Mouse (Mus musculus) cerebellum, adult 18-20 months (tissue): Measurements from ENCODE around the gene Hbq1b.
A peak's percentile ranks its signal among the peaks of the same experiment; 100 is the strongest.
"Not testable (repeated sequence)": the region's sequence is repeated elsewhere in the genome, so short reads cannot be mapped to it uniquely, and the experiment has no call there.

Experiments
- DNase-seq, 2 experiments: peaks; one replicate each; pipeline ENCODE4 v3.0.0; 2021

Gene Hbq1b

GRCm38 (mm10) chr11:32267964-32268363 lies 18.8 kb upstream of the Hbq1b start:
- peak in 1 of 2 experiments; percentile 22 for DNase-seq

DNA sequence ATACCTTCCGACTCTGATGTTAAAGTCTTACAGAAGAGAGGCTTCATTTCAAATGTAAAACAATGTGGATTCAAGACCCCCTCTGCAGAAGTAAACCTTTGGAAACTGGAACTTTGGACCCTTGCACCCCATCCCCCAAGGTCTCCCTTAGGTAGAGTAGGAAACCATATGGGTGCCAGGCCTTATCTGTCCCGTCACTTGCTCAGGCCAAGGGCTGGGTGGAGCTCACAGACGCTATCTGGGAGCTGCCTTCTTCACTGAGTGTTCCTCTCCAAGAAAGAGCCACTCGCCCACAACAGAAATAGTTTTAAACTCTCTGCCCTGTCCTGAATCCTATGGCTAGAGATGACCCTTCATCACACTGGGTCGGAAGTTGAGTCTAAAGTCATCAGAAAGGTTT lies 17.8 kb upstream of the Hbq1b start:
- DNase-seq: no peak

GRCm38 (mm10) chr11:32271178-32271577 lies 15.6 kb upstream of the Hbq1b start:
- no peak for DNase-seq

DNA sequence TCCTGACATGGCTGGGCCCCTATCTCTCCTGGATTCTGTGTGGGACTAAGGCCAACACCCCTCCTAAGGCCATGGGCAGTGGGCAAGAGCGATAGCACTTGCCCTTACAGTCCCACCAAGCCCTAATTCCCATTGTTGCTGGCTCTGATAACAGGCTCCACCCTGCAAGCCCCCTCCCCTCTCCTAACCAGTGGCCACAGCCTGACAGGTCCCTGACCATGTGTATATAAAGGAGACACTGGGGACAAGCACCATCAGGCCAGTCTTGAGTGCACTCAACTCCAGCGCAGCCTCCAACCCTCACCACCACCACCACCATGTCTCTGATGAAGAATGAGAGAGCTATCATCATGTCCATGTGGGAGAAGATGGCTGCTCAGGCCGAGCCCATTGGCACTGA lies 10.4 kb upstream of the Hbq1b start, which contains the start of gene Hba-x:
Gene Hba-x (plus strand): TSS at position 54 of the 400 bp plus-strand sequence.
- no peak for DNase-seq

DNA sequence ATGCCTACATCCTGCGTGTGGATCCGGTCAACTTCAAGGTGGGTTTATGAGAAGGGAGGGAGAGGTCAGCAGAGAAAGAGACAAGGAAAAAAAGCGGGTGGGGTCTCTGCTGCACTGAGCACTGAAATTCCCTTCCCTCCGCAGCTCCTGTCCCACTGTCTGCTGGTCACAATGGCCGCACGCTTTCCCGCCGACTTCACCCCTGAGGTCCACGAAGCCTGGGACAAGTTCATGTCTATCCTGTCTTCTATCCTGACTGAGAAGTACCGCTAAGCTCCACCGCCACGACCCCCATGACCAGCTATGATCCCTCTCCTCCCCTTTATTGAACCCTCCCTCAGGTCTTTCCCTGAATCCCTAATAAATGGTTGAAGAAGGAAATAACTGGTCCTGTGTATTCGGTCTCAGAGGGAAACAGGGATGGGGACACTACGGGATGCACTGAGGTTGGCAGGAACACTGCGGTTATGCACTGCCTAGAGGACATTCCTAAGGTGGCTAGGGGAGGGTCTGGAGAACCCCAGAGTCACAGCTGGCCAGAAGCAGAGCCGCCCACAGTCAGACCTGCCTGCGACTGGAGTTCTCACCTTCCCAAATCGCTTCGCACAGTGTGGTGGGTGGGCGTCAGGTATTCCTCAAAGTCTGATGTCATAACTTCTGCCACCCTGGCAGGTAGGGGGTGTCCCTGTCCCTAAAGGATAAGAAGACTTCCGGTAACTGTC lies 8.9 kb upstream of the Hbq1b start:
- no peak for DNase-seq

DNA sequence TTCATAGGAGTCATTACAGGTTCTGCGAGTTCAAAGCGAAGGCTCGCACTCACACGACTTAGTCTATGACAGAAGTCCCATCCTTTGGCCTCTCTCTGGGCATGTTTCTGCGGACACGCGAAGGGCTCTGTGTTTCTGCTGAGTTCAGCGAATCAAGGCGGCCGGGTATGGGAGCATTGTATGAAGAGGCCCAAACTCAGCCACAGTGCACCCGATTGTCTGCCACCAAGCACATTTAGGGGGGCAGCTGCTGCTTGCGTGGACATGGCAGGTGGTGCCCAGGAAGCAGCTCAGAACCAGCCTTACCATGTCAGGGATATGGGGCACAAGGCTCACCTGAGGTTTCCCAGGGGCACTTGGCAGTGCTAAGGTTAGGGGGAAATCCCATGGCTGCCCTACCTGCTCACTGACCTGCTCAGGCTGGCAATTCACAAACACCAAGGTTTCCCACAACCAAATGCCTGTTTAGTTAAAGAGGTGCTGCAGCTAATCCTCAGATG lies 8.3 kb upstream of the Hbq1b start:
- DNase-seq: no peak

DNA sequence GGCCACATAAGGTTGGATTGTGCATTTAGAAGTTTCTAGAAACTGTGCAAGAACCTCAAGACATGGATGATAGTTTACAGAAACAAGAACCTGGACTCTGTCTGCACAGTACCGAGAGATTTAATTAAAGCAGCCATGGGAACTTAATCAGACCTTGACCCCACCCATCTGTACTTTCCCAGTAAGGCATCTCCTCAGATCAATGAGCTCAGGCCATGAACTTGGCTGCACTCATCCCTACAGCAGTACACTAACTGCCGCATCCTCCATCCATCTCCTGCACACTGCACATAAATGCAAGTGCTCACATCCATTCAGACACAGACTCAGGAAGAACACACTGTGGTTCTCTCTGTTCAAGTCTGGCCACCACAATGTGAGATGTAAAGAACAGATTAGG lies 6.1 kb upstream of the Hbq1b start:
- DNase-seq: no peak

DNA sequence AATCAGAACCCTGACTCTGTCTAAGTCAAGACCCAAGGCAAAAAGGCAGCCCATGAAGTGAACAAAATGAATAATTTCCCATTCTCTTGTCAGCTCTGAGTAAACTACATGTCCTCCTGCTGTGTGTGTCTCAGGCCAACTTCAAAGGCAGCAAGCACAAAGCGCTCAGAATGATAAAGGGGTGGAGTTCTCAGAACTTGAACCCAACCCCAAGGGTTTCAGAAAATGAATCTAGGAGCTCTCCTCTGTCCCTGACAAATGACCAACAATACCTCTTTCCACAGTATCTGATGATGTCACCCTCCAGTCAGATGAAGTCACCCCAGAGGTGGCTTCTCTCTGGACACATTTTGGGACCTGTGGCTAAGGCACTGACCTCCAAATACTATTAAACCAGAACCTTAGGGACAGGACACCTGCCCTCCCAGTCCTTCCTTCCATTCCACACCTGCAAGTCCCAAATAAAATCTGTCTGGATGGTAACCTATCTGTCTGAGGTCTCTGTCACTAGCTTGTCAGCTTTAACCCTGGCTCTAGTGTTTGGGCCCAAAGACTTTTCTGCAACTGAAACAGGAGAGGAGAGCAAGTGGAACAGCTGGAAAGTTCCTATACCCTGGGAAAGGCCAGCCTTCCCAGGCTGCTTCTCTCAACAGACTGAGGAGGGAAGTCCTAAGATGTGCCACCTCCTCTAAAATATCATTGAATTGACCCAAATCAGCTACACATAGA lies 5.2 kb upstream of the Hbq1b start:
- DNase-seq: no peak

- DNase-seq: not testable (repeated sequence)
Measured at GRCm38 (mm10) chr11:32283091-32283777, 3.5 kb upstream of the Hbq1b start, which contains the start of gene Hba-a1. Gene Hba-a1 (plus strand): TSS chr11:32283511.

DNA sequence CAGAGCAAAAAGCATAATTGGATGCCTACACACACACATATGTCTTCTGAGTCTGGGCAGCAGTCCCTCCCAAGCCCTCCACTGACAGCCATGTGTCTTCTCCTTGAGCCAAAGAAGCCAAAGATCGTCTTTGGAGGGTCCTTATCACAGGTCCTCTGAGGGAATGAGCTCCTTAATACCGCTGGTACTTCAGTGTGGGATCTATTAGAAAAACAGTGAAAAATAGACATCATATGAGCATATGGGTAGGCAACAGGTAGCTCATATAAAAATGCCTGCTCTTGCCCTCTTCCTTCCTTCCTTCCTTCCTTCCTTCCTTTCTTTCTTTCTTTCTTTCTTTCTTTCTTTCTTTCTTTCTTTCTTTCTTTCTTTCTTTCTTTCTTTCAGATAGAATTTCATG lies 2.2 kb upstream of the Hbq1b start:
- DNase-seq: not testable (repeated sequence)

GRCm38 (mm10) chr11:32285031-32285775 lies 1.6 kb upstream of the Hbq1b start:
- no peak for DNase-seq

GRCm38 (mm10) chr11:32285887-32286286 lies 878 bp upstream of the Hbq1b start:
- not testable (repeated sequence) for DNase-seq

GRCm38 (mm10) chr11:32287493-32287825 lies 694 bp downstream of the Hbq1b start:
- no peak for DNase-seq

- DNase-seq: not testable (repeated sequence)
Measured at GRCm38 (mm10) chr11:32292819-32293218, 6.1 kb downstream of the Hbq1b start.

GRCm38 (mm10) chr11:32293479-32293878 lies 6.7 kb downstream of the Hbq1b start:
- not testable (repeated sequence) for DNase-seq

DNA sequence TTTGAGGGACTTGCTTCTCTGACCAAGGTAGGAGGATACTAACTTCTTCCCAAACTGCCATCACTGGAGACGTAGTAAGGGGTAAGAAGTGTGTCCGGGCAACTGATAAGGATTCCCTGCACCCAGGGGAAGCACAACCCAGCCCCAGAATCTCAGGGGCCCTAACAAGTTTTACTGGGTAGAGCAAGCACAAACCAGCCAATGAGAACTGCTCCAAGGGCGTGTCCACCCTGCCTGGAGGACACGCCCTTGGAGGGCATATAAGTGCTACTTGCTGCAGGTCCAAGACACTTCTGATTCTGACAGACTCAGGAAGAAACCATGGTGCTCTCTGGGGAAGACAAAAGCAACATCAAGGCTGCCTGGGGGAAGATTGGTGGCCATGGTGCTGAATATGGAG lies 9.4 kb downstream of the Hbq1b start, which contains the start of gene Hba-a2:
Gene Hba-a2 (plus strand): TSS at position 287 of the 400 bp plus-strand sequence.
- not testable (repeated sequence) for DNase-seq

GRCm38 (mm10) chr11:32297417-32297816 lies 10.7 kb downstream of the Hbq1b start:
- not testable (repeated sequence) for DNase-seq

GRCm38 (mm10) chr11:32297866-32298531 lies 11.2 kb downstream of the Hbq1b start:
- no peak for DNase-seq

DNA sequence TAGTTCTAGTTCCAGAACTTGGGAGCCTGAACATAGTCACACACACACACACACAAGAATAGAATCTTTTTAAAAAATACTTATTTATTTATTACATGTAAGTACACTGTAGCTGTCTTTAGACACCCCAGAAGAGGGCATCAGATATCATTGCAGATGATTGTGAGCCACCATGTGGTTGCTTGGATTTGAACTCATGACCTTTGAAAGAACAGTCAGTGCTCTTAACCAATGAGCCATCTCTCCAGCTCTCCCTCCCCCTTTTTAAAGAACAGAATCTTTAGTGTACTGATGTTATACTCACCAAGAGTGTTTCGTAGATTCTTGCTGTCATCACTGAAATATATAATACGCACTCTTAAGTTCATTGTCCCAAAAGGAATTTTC lies 11.8 kb downstream of the Hbq1b start:
- no peak for DNase-seq

DNA sequence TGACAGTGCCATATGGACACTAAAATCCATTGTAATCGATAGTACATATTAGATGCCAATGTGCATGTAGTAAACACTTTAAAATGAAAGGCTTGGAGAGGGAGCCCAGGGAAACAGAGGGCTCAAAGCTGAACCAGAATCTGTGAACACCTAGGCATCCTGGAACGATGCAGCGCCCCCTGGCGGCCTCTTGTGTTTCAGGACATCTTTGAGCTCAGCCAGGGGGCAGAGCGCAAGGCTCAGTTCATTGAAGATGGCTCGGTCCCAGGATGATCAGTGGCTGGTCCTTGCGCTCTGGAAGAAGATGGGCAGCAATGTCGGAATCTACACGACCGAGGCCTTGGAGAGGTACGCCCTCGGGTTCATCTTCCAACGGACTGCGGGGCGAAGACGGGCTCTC lies 13.1 kb downstream of the Hbq1b start, which contains the start of gene Hbq1a:
Gene Hbq1a (plus strand): TSS at position 205 of the 400 bp plus-strand sequence.
- peak; percentile 65 to 76 for DNase-seq

DNA sequence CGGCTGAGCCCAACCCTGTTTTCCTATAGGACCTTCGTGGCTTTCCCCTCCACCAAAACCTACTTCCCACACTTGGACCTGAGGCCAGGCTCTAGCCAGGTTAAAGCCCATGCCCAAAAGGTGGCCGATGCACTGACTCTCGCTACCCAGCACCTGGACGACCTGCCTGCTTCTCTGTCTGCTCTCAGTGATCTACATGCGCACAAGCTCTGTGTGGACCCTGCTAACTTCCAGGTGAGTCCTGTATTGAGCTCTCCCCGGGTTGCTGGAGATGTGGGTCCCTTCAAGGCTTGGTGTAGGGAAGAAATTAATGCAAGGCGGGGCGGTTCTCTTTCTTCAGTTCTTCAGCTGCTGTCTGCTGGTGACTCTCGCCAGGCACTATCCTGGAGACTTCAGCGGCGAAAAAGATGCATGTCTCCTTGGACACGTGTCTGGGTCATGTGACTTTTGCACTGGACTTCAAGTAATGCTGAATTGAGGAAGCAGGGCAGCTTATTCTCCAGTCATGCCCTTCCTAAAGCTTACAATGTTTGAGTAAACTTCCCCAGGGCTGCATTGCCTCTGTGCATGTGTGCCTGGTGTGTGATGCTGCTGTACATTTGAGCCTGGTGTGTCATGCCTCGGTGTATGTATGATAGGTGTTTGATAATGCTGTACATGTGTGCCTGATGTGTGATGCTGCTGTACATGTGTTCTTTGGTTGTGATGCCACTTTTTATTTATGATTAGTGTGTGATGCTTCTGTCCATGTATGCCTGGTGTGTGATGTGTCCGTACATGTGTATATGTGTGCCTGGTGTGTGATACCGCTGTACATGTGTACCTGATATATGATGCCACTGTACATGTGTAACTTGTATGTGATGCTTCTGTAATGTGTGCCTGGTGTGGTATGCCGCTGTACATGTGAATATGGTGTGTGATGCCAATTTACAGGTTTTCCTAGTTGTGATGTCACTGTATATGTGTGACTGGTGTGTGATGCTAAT lies 13.8 kb downstream of the Hbq1b start:
- no peak for DNase-seq
